Mouse (Mus musculus): ENCODE measurements around the gene Dcakd. TPM values are rescaled to one million over a fixed set of nuclear protein-coding genes. Genes with fewer than 3 reads are reported as not detected.
A peak's percentile ranks its signal among the peaks of the same experiment; 100 is the strongest.

The Dcakd gene
- polyA plus RNA-seq, 1 experiment from 2014 or later, result 183 TPM

GRCm38 (mm10) chr11:102958431-102958830 is 69.7 kb downstream of the Dcakd start:
- ATAC-seq (ENCODE audit: low FRiP score, low TSS enrichment) (no peak), DNase-seq (no peak)
- WGBS, result 86% methylated on average over 6 of the region's 6 CpGs
- Histone ChIP-seq H3K27me3 (ENCODE audit: control insufficient read depth, insufficient read depth, low read length) (no peaks in the 10 kb centered on the region), H3K4me1 (ENCODE audit: control insufficient read depth, insufficient read depth, low read length) (peaks cover 31% of the 10 kb centered on the region), H3K9me3 (ENCODE audit: control insufficient read depth, low read length) (no peaks in the 10 kb centered on the region), H3K36me3 (ENCODE audit: control insufficient read depth, insufficient read depth, low read length) (no peaks in the 10 kb centered on the region), H3K4me2 (ENCODE audit: low read length) (no peak overlapping the region), H3K4me3 (replicated peaks; ENCODE audit: low read depth, low read length) (no peak overlapping the region), H3K27ac (replicated peaks; ENCODE audit: low read depth, low read length) (no peak overlapping the region), H3K9ac (replicated peaks; ENCODE audit: low read length) (no peak overlapping the region)

GRCm38 (mm10) chr11:102957692-102958091 is 70.4 kb downstream of the Dcakd start:
- Histone ChIP-seq H3K27me3 (ENCODE audit: control insufficient read depth, insufficient read depth, low read length) (no peaks in the 10 kb centered on the region), H3K4me1 (ENCODE audit: control insufficient read depth, insufficient read depth, low read length) (peaks cover 31% of the 10 kb centered on the region), H3K9me3 (ENCODE audit: control insufficient read depth, low read length) (no peaks in the 10 kb centered on the region), H3K9ac (replicated peaks; ENCODE audit: low read length) (no peak overlapping the region), H3K27ac (replicated peaks; ENCODE audit: low read depth, low read length) (peak overlapping the region; percentile 58; the same call in 1 of the 2 replicates), H3K36me3 (ENCODE audit: control insufficient read depth, insufficient read depth, low read length) (no peaks in the 10 kb centered on the region), H3K4me3 (replicated peaks; ENCODE audit: low read depth, low read length) (no peak overlapping the region), H3K4me2 (ENCODE audit: low read length) (no peak overlapping the region)
- no peak for DNase-seq
- 84% methylated on average over 8 of the region's 8 CpGs for WGBS
- ATAC-seq (ENCODE audit: low FRiP score, low TSS enrichment), result no peak

- Histone ChIP-seq H3K36me3 (ENCODE audit: control insufficient read depth, insufficient read depth, low read length) (no peaks in the 10 kb centered on the region), H3K27me3 (ENCODE audit: control insufficient read depth, insufficient read depth, low read length) (no peaks in the 10 kb centered on the region; the same call in 1 of the 2 replicates), H3K9me3 (ENCODE audit: control insufficient read depth, low read length) (no peaks in the 10 kb centered on the region), H3K4me3 (replicated peaks; ENCODE audit: low read depth, low read length) (no peak overlapping the region), H3K27ac (replicated peaks; ENCODE audit: low read depth, low read length) (peak overlapping the region; percentile 58), H3K4me2 (ENCODE audit: low read length) (no peak overlapping the region), H3K9ac (replicated peaks; ENCODE audit: low read length) (no peak overlapping the region), H3K4me1 (ENCODE audit: control insufficient read depth, insufficient read depth, low read length) (peaks cover 36% of the 10 kb centered on the region)
- WGBS, result 40% methylated on average over 16 of the region's 16 CpGs
- ATAC-seq (ENCODE audit: low FRiP score, low TSS enrichment) (no peak), DNase-seq (peak; percentile 70)
Measured at GRCm38 (mm10) chr11:102956962-102957614, 71.0 kb downstream of the Dcakd start.

- H3K9me3 ChIP-seq (ENCODE audit: control insufficient read depth, low read length), result no peaks in the 10 kb centered on the region
- WGBS, result 5% methylated on average over 6 of the region's 6 CpGs
- 0 out of 2 replicates have a peak, but pooled peaks have one; percentile 43 for ATAC-seq (ENCODE audit: low FRiP score, low TSS enrichment)
- H3K27ac ChIP-seq (replicated peaks; ENCODE audit: low read depth, low read length), result peak overlapping the region; percentile 10
- peaks cover 10% of the 10 kb centered on the region for H3K27me3 ChIP-seq (ENCODE audit: control insufficient read depth, insufficient read depth, low read length)
- H3K36me3 ChIP-seq (ENCODE audit: control insufficient read depth, insufficient read depth, low read length), result no peaks in the 10 kb centered on the region
- peaks cover 45% of the 10 kb centered on the region for H3K4me1 ChIP-seq (ENCODE audit: control insufficient read depth, insufficient read depth, low read length)
- H3K9ac ChIP-seq (replicated peaks; ENCODE audit: low read length), result no peak overlapping the region
- DNase-seq, result peak; percentile 47
- no peak overlapping the region for H3K4me3 ChIP-seq (replicated peaks; ENCODE audit: low read depth, low read length)
- H3K4me2 ChIP-seq (ENCODE audit: low read length), result no peak overlapping the region
Measured at GRCm38 (mm10) chr11:102952922-102953321, 75.2 kb downstream of the Dcakd start.

- peaks cover 40% of the 10 kb centered on the region for H3K4me1 ChIP-seq (ENCODE audit: control insufficient read depth, insufficient read depth, low read length)
- H3K9me3 ChIP-seq (ENCODE audit: control insufficient read depth, low read length), result no peaks in the 10 kb centered on the region
- no peak overlapping the region for H3K27ac ChIP-seq (replicated peaks; ENCODE audit: low read depth, low read length)
- H3K4me2 ChIP-seq (ENCODE audit: low read length), result peak overlapping the region; percentile 68
- peak overlapping the region; percentile 42; the same call in 1 of the 2 replicates for H3K9ac ChIP-seq (replicated peaks; ENCODE audit: low read length)
- no peak; the same call in 1 of the 2 replicates for ATAC-seq (ENCODE audit: low FRiP score, low TSS enrichment)
- 2% methylated on average over 51 of the region's 51 CpGs for WGBS
- peaks cover 45% of the 10 kb centered on the region for H3K27me3 ChIP-seq (ENCODE audit: control insufficient read depth, insufficient read depth, low read length)
- peak; percentile 71 for DNase-seq
- peak overlapping the region; percentile 35 for H3K4me3 ChIP-seq (replicated peaks; ENCODE audit: low read depth, low read length)
- no peaks in the 10 kb centered on the region for H3K36me3 ChIP-seq (ENCODE audit: control insufficient read depth, insufficient read depth, low read length)
Measured at GRCm38 (mm10) chr11:102948043-102948961, 79.8 kb downstream of the Dcakd start.

GRCm38 (mm10) chr11:102946992-102947343 is 81.2 kb downstream of the Dcakd start:
- Histone ChIP-seq H3K27me3 (ENCODE audit: control insufficient read depth, insufficient read depth, low read length) (peaks cover 54% of the 10 kb centered on the region), H3K4me2 (ENCODE audit: low read length) (peak overlapping the region; percentile 64), H3K4me1 (ENCODE audit: control insufficient read depth, insufficient read depth, low read length) (peaks cover 27% of the 10 kb centered on the region), H3K4me3 (replicated peaks; ENCODE audit: low read depth, low read length) (peak overlapping the region; percentile 38), H3K9me3 (ENCODE audit: control insufficient read depth, low read length) (no peaks in the 10 kb centered on the region), H3K9ac (replicated peaks; ENCODE audit: low read length) (peak overlapping the region; percentile 50; the same call in 1 of the 2 replicates), H3K27ac (replicated peaks; ENCODE audit: low read depth, low read length) (no peak overlapping the region), H3K36me3 (ENCODE audit: control insufficient read depth, insufficient read depth, low read length) (no peaks in the 10 kb centered on the region)
- 3% methylated on average over 8 of the region's 8 CpGs for WGBS
- ATAC-seq (ENCODE audit: low FRiP score, low TSS enrichment), result peak; percentile 41
- DNase-seq, result no peak

- WGBS, result under 1% methylated on average over 82 of the region's 87 CpGs
- peak within 1 kb of the TSS; percentile 38 for H3K4me3 ChIP-seq (replicated peaks; ENCODE audit: low read depth, low read length)
- no peak within 1 kb of the TSS for H3K27ac ChIP-seq (replicated peaks; ENCODE audit: low read depth, low read length)
- H3K36me3 ChIP-seq (ENCODE audit: control insufficient read depth, insufficient read depth, low read length), result no peaks in the 10 kb centered on the region
- no peaks in the 10 kb centered on the region for H3K9me3 ChIP-seq (ENCODE audit: control insufficient read depth, low read length)
- peak; percentile 90 for DNase-seq
- H3K9ac ChIP-seq (replicated peaks; ENCODE audit: low read length), result peak within 1 kb of the TSS; percentile 50
- H3K27me3 ChIP-seq (ENCODE audit: control insufficient read depth, insufficient read depth, low read length), result peaks cover 54% of the 10 kb centered on the region
- ATAC-seq (ENCODE audit: low FRiP score, low TSS enrichment), result peak; percentile 79
- H3K4me1 ChIP-seq (ENCODE audit: control insufficient read depth, insufficient read depth, low read length), result peaks cover 26% of the 10 kb centered on the region
- peak within 1 kb of the TSS; percentile 64 for H3K4me2 ChIP-seq (ENCODE audit: low read length)
Measured at GRCm38 (mm10) chr11:102946265-102946991, 81.7 kb downstream of the Dcakd start, which contains the start of gene C1ql1. TSS of gene C1ql1 (minus strand) at chr11:102946688.

All from midbrain, embryonic 14.5 days (tissue).